Mouse (Mus musculus) bone marrow, adult 2 months (tissue): ENCODE measurements around the gene Acy3. TPM values are rescaled to one million over a fixed set of nuclear protein-coding genes. Genes with fewer than 3 reads are reported as not detected.

Experiments
- H3K27ac ChIP-seq: fragments of 200-500 bp; 2 replicates; pipeline ENCODE4 v1.5.1; 2012; ENCODE audit warnings: low read depth, mild to moderate bottlenecking, control low read depth, inconsistent platforms, low read length; ENCODE audit not compliant: control insufficient read depth, poor library complexity, insufficient read depth
- H3K4me1 ChIP-seq: fragments of 200-500 bp; 2 replicates; pipeline ENCODE4 v1.6.1; 2011; ENCODE audit warnings: low read length; ENCODE audit not compliant: control insufficient read depth, insufficient read depth
- H3K4me3 ChIP-seq: fragments of 200-500 bp; replicated peaks from 2 replicates; pipeline ENCODE3; 2011; ENCODE audit warnings: mild to moderate bottlenecking, low read depth, low read length, control low read depth; ENCODE audit not compliant: control insufficient read depth
- CTCF ChIP-seq: fragments of 200-500 bp; IDR thresholded peaks from 2 replicates; pipeline ENCODE4 v1.5.1; 2011; ENCODE audit warnings: low read length, control low read depth; ENCODE audit not compliant: control insufficient read depth, insufficient read depth
- POLR2A ChIP-seq: fragments of 200-500 bp; IDR thresholded peaks from 2 replicates; pipeline ENCODE4 v1.6.1; 2011; ENCODE audit warnings: low read depth, mild to moderate bottlenecking, control low read depth, low read length, borderline replicate concordance; ENCODE audit not compliant: control insufficient read depth
- WGBS: fragments of 180-500 bp; shearing (Covaris S2); methylation state at CpG from one replicate; pipeline ENCODE4 v1.1.7; 2018; 5-methylcytosine and 5-hydroxymethylcytosine counted together
- polyA plus RNA-seq: library from polyadenylated mRNA; stranded (reverse); fragments of >200 nt; gene quantifications from 2 replicates; pipeline ENCODE4 v1.2.4, GENCODE M21; 2011; ENCODE audit warnings: low replicate concordance; ENCODE audit not compliant: missing spikeins, insufficient read depth, insufficient read length

Acy3 gene
- polyA plus RNA-seq, 1 experiment = 10.7 TPM

- under 1% methylated on average over 45 of the region's 45 CpGs for WGBS
- Histone ChIP-seq H3K4me1 (peaks cover 4% of the 10 kb centered on the region), H3K27ac (peak within 1 kb of the TSS; percentile 57), H3K4me3 (peak within 1 kb of the TSS; percentile 74)
- TF ChIP-seq CTCF (peak; percentile 65), POLR2A (peak; percentile 93)
Measured at GRCm38 (mm10) chr19:4012432-4013022, 26.2 kb downstream of the Acy3 start, which contains the start of gene Ndufv1. Gene Ndufv1 (minus strand): TSS chr19:4012806.

GRCm38 (mm10) chr19:4013066-4013465 lies 26.7 kb downstream of the Acy3 start:
- 23% methylated on average over 9 of the region's 9 CpGs for WGBS
- Histone ChIP-seq H3K27ac (no peak overlapping the region), H3K4me1 (peaks cover 4% of the 10 kb centered on the region), H3K4me3 (peak overlapping the region; percentile 66)
- TF ChIP-seq CTCF = no peak
- TF ChIP-seq POLR2A = no peak

- H3K27ac ChIP-seq = no peak overlapping the region
- no peak overlapping the region for H3K4me3 ChIP-seq
- peaks cover 4% of the 10 kb centered on the region for H3K4me1 ChIP-seq
- TF ChIP-seq CTCF = no peak
Measured at GRCm38 (mm10) chr19:4014802-4015201, 28.4 kb downstream of the Acy3 start.

- Histone ChIP-seq H3K4me1 (peaks cover 4% of the 10 kb centered on the region), H3K4me3 (no peak overlapping the region), H3K27ac (no peak overlapping the region)
- 58% methylated on average over 5 of the region's 5 CpGs for WGBS
- no peak for TF ChIP-seq CTCF
- no peak for TF ChIP-seq POLR2A
Measured at GRCm38 (mm10) chr19:4015635-4016034, 29.3 kb downstream of the Acy3 start.

DNA sequence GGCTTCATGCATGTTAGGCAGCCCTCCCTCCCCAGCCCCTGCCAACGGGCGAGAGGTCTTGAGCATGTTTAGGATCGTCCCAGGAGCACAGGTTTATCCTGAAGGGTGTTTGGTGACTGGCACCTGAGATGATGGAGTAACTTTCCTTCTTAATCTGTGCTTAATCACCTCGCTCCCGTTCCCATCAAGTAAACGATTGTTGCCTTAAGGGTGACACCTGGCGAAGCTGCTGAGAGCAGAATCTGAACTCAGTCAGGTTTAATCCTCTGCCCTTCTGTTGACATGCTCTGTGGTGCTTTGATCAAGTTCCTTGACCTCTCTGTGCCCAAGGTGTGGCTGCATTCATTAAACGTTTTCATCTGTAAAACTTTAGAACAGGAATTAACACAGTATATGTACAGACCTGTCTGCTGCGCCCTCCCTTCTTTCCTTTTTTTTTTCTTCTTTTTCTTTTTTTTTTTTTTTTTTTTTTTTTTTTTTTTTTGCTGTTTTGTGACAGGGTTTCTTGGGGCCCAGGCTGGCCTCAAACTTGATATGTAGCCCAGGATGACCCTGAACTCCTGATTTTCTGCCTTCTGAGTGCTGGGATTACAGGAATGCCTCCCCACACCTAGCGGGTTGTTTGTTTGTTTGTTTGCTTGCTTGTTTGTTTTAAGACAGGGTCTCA lies 31.7 kb downstream of the Acy3 start:
- WGBS = 84% methylated on average over 10 of the region's 10 CpGs
- Histone ChIP-seq H3K4me3 (no peak overlapping the region), H3K27ac (no peak overlapping the region), H3K4me1 (no peaks in the 10 kb centered on the region; the same call in 1 of the 2 replicates)
- TF ChIP-seq POLR2A (no peak), CTCF (no peak)

- TF ChIP-seq CTCF = peak; percentile 72
- no peak for TF ChIP-seq POLR2A
- H3K27ac ChIP-seq = no peak overlapping the region
Measured at GRCm38 (mm10) chr19:4018743-4019583, 32.6 kb downstream of the Acy3 start.

DNA sequence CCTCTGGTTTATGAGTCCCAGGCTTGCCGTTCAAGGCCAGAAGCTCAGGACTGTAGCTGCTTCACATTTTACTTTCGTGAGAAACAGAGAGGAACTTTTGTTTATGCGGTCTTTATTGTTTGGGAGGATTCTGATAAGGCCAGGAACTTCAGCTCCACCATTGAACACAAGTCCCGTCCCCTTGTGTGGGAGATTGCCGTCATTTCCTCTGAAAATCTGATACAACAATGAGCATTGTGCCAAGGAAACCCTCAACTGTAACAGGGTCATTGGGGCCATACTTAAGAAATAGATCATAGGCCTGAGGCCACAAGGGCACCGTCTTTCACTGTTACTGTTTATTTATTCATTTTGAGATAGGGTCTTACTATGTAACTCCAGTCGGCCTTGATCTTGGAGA lies 36.8 kb downstream of the Acy3 start:
- Histone ChIP-seq H3K4me1 (no peaks in the 10 kb centered on the region; the same call in 1 of the 2 replicates), H3K27ac (no peak overlapping the region), H3K4me3 (no peak overlapping the region)
- no peak for TF ChIP-seq CTCF
- no peak for TF ChIP-seq POLR2A
- 75% methylated on average over 7 of the region's 7 CpGs for WGBS

More at GRCm38 (mm10) chr19:4018743-4019583, 32.6 kb downstream of the Acy3 start:
- WGBS = 18% methylated on average over 18 of the region's 18 CpGs
- Histone ChIP-seq H3K4me3 (no peak overlapping the region), H3K4me1 (no peaks in the 10 kb centered on the region; the same call in 1 of the 2 replicates)

DNA sequence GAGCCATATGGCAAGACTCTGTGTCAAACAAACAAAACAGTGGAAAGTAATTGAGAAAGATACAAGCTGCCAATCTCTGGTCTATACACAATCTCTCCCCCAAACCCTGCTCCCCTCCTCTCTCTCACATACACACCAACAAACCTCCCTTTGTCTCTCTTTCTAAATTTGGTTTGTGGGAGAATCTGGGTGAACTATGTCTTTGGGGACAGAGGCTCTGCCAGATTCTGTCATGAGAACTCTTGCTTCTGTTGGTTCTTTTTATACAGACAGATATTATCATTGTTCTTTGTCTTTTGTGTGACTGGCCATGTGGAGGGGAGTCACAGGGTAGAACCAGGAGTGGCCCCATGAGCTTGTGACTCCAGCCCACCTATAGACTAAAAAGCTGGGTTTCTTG lies 41.2 kb downstream of the Acy3 start:
- H3K4me3 ChIP-seq = no peak overlapping the region
- no peak for TF ChIP-seq CTCF
- no peak overlapping the region for H3K27ac ChIP-seq
- H3K4me1 ChIP-seq = no peaks in the 10 kb centered on the region
